Mouse (Mus musculus) midbrain, postnatal 0 days (tissue): Measurements from ENCODE around the gene Pigk. TPM values are rescaled to one million over a fixed set of nuclear protein-coding genes. Genes with fewer than 3 reads are reported as not detected.

Experiments used
- ATAC-seq: fragments of 200-750 bp; cut with Nextera tagmentation; 2 replicates; pipeline ENCODE4 v1.8.0; 2017; ENCODE audit warnings: moderate number of reproducible peaks, mild to moderate bottlenecking, moderate TSS enrichment, moderate library complexity; ENCODE audit not compliant: low FRiP score
- DNase-seq: peaks from one replicate; pipeline ENCODE4 v3.0.0-alpha.2; 2015; ENCODE audit warnings: low spot score
- H3K27ac ChIP-seq: fragments of 300-500 bp; sonication (generic); 2 replicates; pipeline ENCODE4 v1.5.1; 2014; ENCODE audit warnings: low read depth, mild to moderate bottlenecking, low read length, mixed read lengths
- H3K27me3 ChIP-seq: fragments of 300-500 bp; sonication (generic); 2 replicates; pipeline ENCODE4 v1.6.1; 2014; ENCODE audit warnings: low read length, control low read depth, mixed read lengths; ENCODE audit not compliant: insufficient read depth
- H3K36me3 ChIP-seq: fragments of 300-500 bp; sonication (generic); 2 replicates; pipeline ENCODE4 v1.6.1; 2014; ENCODE audit warnings: low read length, control low read depth, mixed read lengths; ENCODE audit not compliant: insufficient read depth
- H3K4me1 ChIP-seq: fragments of 300-500 bp; sonication (generic); 2 replicates; pipeline ENCODE4 v1.6.1; 2014; ENCODE audit warnings: mild to moderate bottlenecking, control low read depth, antibody characterized with exemption, low read length, mixed read lengths; ENCODE audit not compliant: insufficient read depth
- H3K4me2 ChIP-seq: fragments of 300-500 bp; sonication (generic); 2 replicates; pipeline ENCODE4 v1.6.1; 2014; ENCODE audit warnings: low read depth, mild to moderate bottlenecking, low read length, mixed read lengths; ENCODE audit not compliant: poor library complexity, severe bottlenecking
- H3K4me3 ChIP-seq: fragments of 300-500 bp; sonication (generic); 2 replicates; pipeline ENCODE4 v1.5.1; 2014; ENCODE audit warnings: low read depth, mild to moderate bottlenecking, low read length, moderate library complexity
- H3K9ac ChIP-seq: fragments of 300-500 bp; sonication (generic); replicated peaks from 2 replicates; pipeline ENCODE4 v1.6.1; 2014; ENCODE audit warnings: mild to moderate bottlenecking, low read length, moderate library complexity, mixed read lengths; ENCODE audit not compliant: poor library complexity, severe bottlenecking
- H3K9me3 ChIP-seq: fragments of 300-500 bp; sonication (generic); 2 replicates; pipeline ENCODE4 v1.6.1; 2016; ENCODE audit warnings: low read length, control low read depth
- CTCF ChIP-seq: IDR thresholded peaks from 2 replicates; pipeline ENCODE4 v1.5.1; 2016; ENCODE audit warnings: antibody characterized with exemption, mild to moderate bottlenecking
- WGBS: fragments of 180-500 bp; shearing (Covaris S2); extraction: QIAGEN DNeasy Blood & Tissue Kit; methylation state at CpG from one replicate; pipeline ENCODE4 v1.1.7; 2014; 5-methylcytosine and 5-hydroxymethylcytosine counted together
- polyA plus RNA-seq: library from polyadenylated mRNA; unstranded; fragments of >200 nt; fragmentation: Nextera tagmentation; extraction: Ambion mirVana; gene quantifications from 2 replicates; pipeline ENCODE4 v1.2.1, GENCODE M21; 2015
- total RNA-seq: library from RNA; depleted of rRNA; stranded (reverse); fragments of >200 nt; gene quantifications from 2 replicates; pipeline ENCODE4 v1.2.3, GENCODE M21; 2014

Pigk gene
- total and polyA plus RNA-seq, 2 experiments from 2014 or later: 44.1 to 61.8 TPM

- 80% methylated on average over 3 of the region's 3 CpGs for WGBS
- Histone ChIP-seq H3K4me2 (no peak overlapping the region), H3K9me3 (no peaks in the 10 kb centered on the region), H3K27me3 (0 out of 2 replicates have a peak, but pooled peaks cover 4% of the 10 kb centered on the region), H3K36me3 (no peaks in the 10 kb centered on the region), H3K4me1 (peaks cover 2% of the 10 kb centered on the region; the same call in 1 of the 2 replicates), H3K4me3 (no peak overlapping the region), H3K9ac (no peak overlapping the region), H3K27ac (no peak overlapping the region)
- TF ChIP-seq CTCF: no peak
- DNase-seq: no peak
- ATAC-seq: no peak
These were observed 44.1 kb upstream of the Pigk start for GRCm38 (mm10) chr3:152669783-152670182.

- WGBS: 78% methylated on average over 6 of the region's 6 CpGs
- ATAC-seq: no peak
- no peak overlapping the region for H3K9ac ChIP-seq
- H3K27me3 ChIP-seq: no peaks in the 10 kb centered on the region
- no peaks in the 10 kb centered on the region for H3K9me3 ChIP-seq
- no peak overlapping the region for H3K4me2 ChIP-seq
- no peaks in the 10 kb centered on the region for H3K36me3 ChIP-seq
- no peak overlapping the region for H3K27ac ChIP-seq
- H3K4me1 ChIP-seq: no peaks in the 10 kb centered on the region
- H3K4me3 ChIP-seq: no peak overlapping the region
- no peak for DNase-seq
- TF ChIP-seq CTCF: no peak
These were observed 39.2 kb upstream of the Pigk start for GRCm38 (mm10) chr3:152674663-152675062.

- ATAC-seq (no peak), DNase-seq (no peak)
- H3K36me3 ChIP-seq: no peaks in the 10 kb centered on the region
- H3K4me2 ChIP-seq: no peak overlapping the region
- H3K9me3 ChIP-seq: no peaks in the 10 kb centered on the region
- H3K4me3 ChIP-seq: no peak overlapping the region
- no peaks in the 10 kb centered on the region for H3K27me3 ChIP-seq
- 81% methylated on average over 5 of the region's 5 CpGs for WGBS
- no peaks in the 10 kb centered on the region for H3K4me1 ChIP-seq
- no peak overlapping the region for H3K9ac ChIP-seq
- no peak for TF ChIP-seq CTCF
- no peak overlapping the region for H3K27ac ChIP-seq
These were observed 25.4 kb upstream of the Pigk start for GRCm38 (mm10) chr3:152688532-152688931.

GRCm38 (mm10) chr3:152689105-152689504 is 24.8 kb upstream of the Pigk start:
- 79% methylated on average over 9 of the region's 9 CpGs for WGBS
- Histone ChIP-seq H3K9ac (no peak overlapping the region), H3K4me3 (no peak overlapping the region), H3K36me3 (no peaks in the 10 kb centered on the region), H3K9me3 (no peaks in the 10 kb centered on the region), H3K27ac (no peak overlapping the region), H3K27me3 (no peaks in the 10 kb centered on the region), H3K4me1 (no peaks in the 10 kb centered on the region), H3K4me2 (no peak overlapping the region)
- TF ChIP-seq CTCF: no peak
- ATAC-seq: no peak
- DNase-seq: no peak

GRCm38 (mm10) chr3:152694950-152695349 is 18.9 kb upstream of the Pigk start:
- no peak for DNase-seq
- no peaks in the 10 kb centered on the region for H3K4me1 ChIP-seq

GRCm38 (mm10) chr3:152698017-152698416 is 15.9 kb upstream of the Pigk start:
- DNase-seq (no peak), ATAC-seq (no peak)
- Histone ChIP-seq H3K4me1 (no peaks in the 10 kb centered on the region), H3K4me3 (no peak overlapping the region), H3K4me2 (no peak overlapping the region), H3K9me3 (no peaks in the 10 kb centered on the region), H3K27me3 (no peaks in the 10 kb centered on the region), H3K27ac (no peak overlapping the region), H3K36me3 (no peaks in the 10 kb centered on the region), H3K9ac (no peak overlapping the region)
- 89% methylated on average over 5 of the region's 5 CpGs for WGBS
- TF ChIP-seq CTCF: no peak

More at GRCm38 (mm10) chr3:152694950-152695349, 18.9 kb upstream of the Pigk start:
- Histone ChIP-seq H3K36me3 (no peaks in the 10 kb centered on the region), H3K27ac (no peak overlapping the region), H3K27me3 (no peaks in the 10 kb centered on the region), H3K9ac (no peak overlapping the region), H3K4me2 (no peak overlapping the region), H3K4me3 (no peak overlapping the region), H3K9me3 (no peaks in the 10 kb centered on the region)
- no peak for ATAC-seq
- TF ChIP-seq CTCF: no peak
- WGBS: 88% methylated on average over 3 of the region's 3 CpGs
